23 mouse cellular contexts compared by ENCODE assay signal in the genomic region with DNA sequence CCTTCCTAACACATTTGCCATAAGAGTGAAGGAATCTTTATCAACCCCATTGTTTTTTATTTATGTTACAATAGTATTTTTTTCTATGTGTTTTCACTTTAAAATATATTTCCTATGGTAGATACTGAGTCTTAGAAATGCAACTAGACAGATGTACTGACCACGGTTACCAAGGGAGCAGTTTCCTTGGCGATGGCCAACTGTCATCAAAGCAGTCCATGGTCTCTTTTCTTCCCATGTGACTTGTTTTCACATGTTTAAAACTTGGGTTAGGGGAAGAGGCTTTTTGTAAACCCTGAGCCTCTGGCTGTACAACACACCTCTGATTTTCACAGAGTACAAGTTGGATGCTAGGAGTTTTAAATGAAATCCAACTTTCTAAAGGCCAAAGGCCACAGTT.
DNase-seq lines count a peak whose midpoint lies in the region; ATAC-seq lines count a peak whose summit lies in the region.
"Had no signal": no experiment of that assay in that cellular context is flagged by ENCODE, and none has a peak within 500 bp of the region (broad histone marks: within the 10 kb centered on the region; RNA-seq: fewer than 3 reads in every experiment).

No protein-coding gene starts in this region.

- H3K9ac ChIP-seq in hindbrain, embryonic 11.5 days (ENCODE audit: low read depth, low read length) = no peak overlapping the region
- no peak overlapping the region for H3K9ac ChIP-seq in hindbrain, embryonic 13.5 days
- H3K9ac ChIP-seq: embryonic facial prominence, embryonic 15.5 days; forebrain, embryonic 15.5 days; heart, embryonic 15.5 days had no signal

- H3K4me3 ChIP-seq in hindbrain, embryonic 11.5 days (ENCODE audit: low read depth, low read length) = no peak overlapping the region
- no peak overlapping the region for H3K4me3 ChIP-seq in hindbrain, embryonic 13.5 days
- H3K4me3 ChIP-seq: embryonic facial prominence, embryonic 15.5 days; erythroblast, embryonic 14.5 days; forebrain, embryonic 10.5 days; forebrain, embryonic 15.5 days; heart, adult 2 months; heart, embryonic 15.5 days had no signal

- no peaks in the 10 kb centered on the region for H3K36me3 ChIP-seq in hindbrain, embryonic 11.5 days (ENCODE audit: control insufficient read depth, insufficient read depth, low read length)
- H3K36me3 ChIP-seq in hindbrain, embryonic 13.5 days = no peaks in the 10 kb centered on the region
- H3K36me3 ChIP-seq: embryonic facial prominence, embryonic 15.5 days; forebrain, embryonic 10.5 days; forebrain, embryonic 15.5 days; G1E; heart, embryonic 15.5 days had no signal

- no peaks in the 10 kb centered on the region for H3K9me3 ChIP-seq in hindbrain, embryonic 11.5 days (ENCODE audit: control insufficient read depth, low read length)
- no peaks in the 10 kb centered on the region for H3K9me3 ChIP-seq in hindbrain, embryonic 13.5 days
- H3K9me3 ChIP-seq: embryonic facial prominence, embryonic 15.5 days; forebrain, embryonic 10.5 days; forebrain, embryonic 15.5 days; G1E; heart, embryonic 15.5 days had no signal

- H3K27me3 ChIP-seq in hindbrain, embryonic 11.5 days (ENCODE audit: control insufficient read depth, insufficient read depth, low read length) = no peaks in the 10 kb centered on the region
- no peaks in the 10 kb centered on the region for H3K27me3 ChIP-seq in hindbrain, embryonic 13.5 days
- H3K27me3 ChIP-seq: embryonic facial prominence, embryonic 15.5 days; heart, embryonic 15.5 days had no signal

- no peaks in the 10 kb centered on the region for H3K4me1 ChIP-seq in hindbrain, embryonic 11.5 days (replicated peaks; ENCODE audit: control insufficient read depth, insufficient read depth, low read length)
- H3K4me1 ChIP-seq in hindbrain, embryonic 13.5 days (replicated peaks) = no peaks in the 10 kb centered on the region
- H3K4me1 ChIP-seq: embryonic facial prominence, embryonic 15.5 days; forebrain, embryonic 10.5 days; forebrain, embryonic 15.5 days; heart, embryonic 15.5 days had no signal

- peak; percentile 44 for DNase-seq in embryo, embryonic 10 days (ENCODE audit: low spot score)
- DNase-seq in embryo, embryonic 11 days = no peak
- DNase-seq in hindbrain, embryonic 11.5 days (ENCODE audit: low spot score) = peak; percentile 19
- peak; percentile 3 for DNase-seq in thymus, postnatal 0 days (ENCODE audit: low spot score)
- DNase-seq in thymus, postnatal 36 days = no peak
- peak; percentile 15 for DNase-seq in retina, postnatal 1 day
- DNase-seq in lung, postnatal 14 days = no peak
- DNase-seq: adrenal gland, adult 8-10 months; cerebellum, adult 11 months; cerebellum, adult 8-10 months; cerebellum, postnatal 14 days; gastrocnemius, postnatal 14 days; heart, adult 2 months; heart, postnatal 14 days had no signal

- no peak overlapping the region for H3K27ac ChIP-seq in hindbrain, embryonic 11.5 days (ENCODE audit: low read depth, low read length)
- no peak overlapping the region for H3K27ac ChIP-seq in hindbrain, embryonic 13.5 days
- H3K27ac ChIP-seq: embryonic facial prominence, embryonic 15.5 days; forebrain, embryonic 10.5 days; forebrain, embryonic 15.5 days; heart, adult 2 months; heart, embryonic 15.5 days; hindbrain, postnatal 0 days had no signal

- ATAC-seq in hindbrain, embryonic 11.5 days (ENCODE audit: low FRiP score) = no peak
- ATAC-seq in hindbrain, embryonic 13.5 days (ENCODE audit: low FRiP score) = no peak
- ATAC-seq: forebrain, embryonic 15.5 days; hindbrain, postnatal 0 days had no signal

- no peak overlapping the region for H3K4me2 ChIP-seq in hindbrain, embryonic 11.5 days (replicated peaks; ENCODE audit: low read depth, low read length)
- no peak overlapping the region for H3K4me2 ChIP-seq in hindbrain, embryonic 13.5 days
- H3K4me2 ChIP-seq: embryonic facial prominence, embryonic 15.5 days; forebrain, embryonic 15.5 days; heart, embryonic 11.5 days; heart, embryonic 15.5 days had no signal

- 79% methylated on average over 2 of the region's 2 CpGs for WGBS in hindbrain, embryonic 11.5 days
- 71% methylated on average over 2 of the region's 2 CpGs for WGBS in hindbrain, embryonic 13.5 days

Comparison
In these comparisons a context has a peak if more than half of its experiments do, and no peak if none do; other contexts are left out.
1. DNase-seq: peak in embryo, embryonic 10 days (single experiment), hindbrain, embryonic 11.5 days (single experiment), thymus, postnatal 0 days (single experiment) and retina, postnatal 1 day (single experiment); none in embryo, embryonic 11 days (single experiment), thymus, postnatal 36 days (0 of 2) and lung, postnatal 14 days (single experiment).